Mouse (Mus musculus) hematopoietic multipotent progenitor cell, adult 10-12 weeks (in vitro differentiated cells): Measurements from ENCODE around the gene Trnp1. TPM values are rescaled to one million over a fixed set of nuclear protein-coding genes. Genes with fewer than 3 reads are reported as not detected.

Experiments used
- polyA plus RNA-seq: library from polyadenylated mRNA; stranded (reverse); fragments of >175 nt; gene quantifications from 2 replicates; pipeline ENCODE4 v1.2.3, GENCODE M21; 2012; ENCODE audit warnings: low replicate concordance

The Trnp1 gene
- polyA plus RNA-seq = 0.47 and 0.98 TPM in 2 replicates

GRCm38 (mm10) chr4:133498160-133498724 lies at the start of gene Trnp1:
Trnp1 (minus strand) TSS chr4:133498550.

GRCm38 (mm10) chr4:133545272-133546231 lies 47.2 kb upstream of the Trnp1 start, which contains the start of gene Nudc:
Nudc (minus strand) TSS chr4:133545996.

GRCm38 (mm10) chr4:133518601-133519368 lies 20.4 kb upstream of the Trnp1 start, which contains the start of gene Kdf1:
Kdf1 (plus strand) TSS chr4:133518963.

GRCm38 (mm10) chr4:133479458-133480184 lies 18.7 kb downstream of the Trnp1 start, which contains the start of gene Tent5b:
Tent5b (plus strand) TSS chr4:133480132.

Other genes starting within 250 kb of the Trnp1 start
- 16.5 and 58.4 TPM in 2 replicates for gene Sytl1, start 235.4 kb downstream of the Trnp1 start, polyA plus RNA-seq
- 18.4 and 22.8 TPM in 2 replicates for gene Tmem222, start 220.8 kb downstream of the Trnp1 start, polyA plus RNA-seq
- 95.6 and 151 TPM in 2 replicates for gene Wdtc1, start 145.1 kb downstream of the Trnp1 start, polyA plus RNA-seq
- 66.9 and 101 TPM in 2 replicates for gene Slc9a1, start 128.8 kb downstream of the Trnp1 start, polyA plus RNA-seq
- not detected in 2 replicates for gene Tent5b, start 18.4 kb downstream of the Trnp1 start, polyA plus RNA-seq
- 1.6 and 3.6 TPM in 2 replicates for gene Kdf1, start 20.4 kb upstream of the Trnp1 start, polyA plus RNA-seq
- gene Nudc, start 47.4 kb upstream of the Trnp1 start, polyA plus RNA-seq = 118 and 188 TPM in 2 replicates
- gene Nr0b2, start 54.8 kb upstream of the Trnp1 start, polyA plus RNA-seq = 0.86 TPM in 1 of 2 replicates, not detected in the other
- gene Gpatch3, start 76.2 kb upstream of the Trnp1 start, polyA plus RNA-seq = 9.5 and 14.4 TPM in 2 replicates
- gene Gpn2, start 85.8 kb upstream of the Trnp1 start, polyA plus RNA-seq = 40.9 and 72.5 TPM in 2 replicates
- gene Sfn, start 103.6 kb upstream of the Trnp1 start, polyA plus RNA-seq = 39.4 and 51.3 TPM in 2 replicates
- gene Zdhhc18, start 151.6 kb upstream of the Trnp1 start, polyA plus RNA-seq = 264 and 405 TPM in 2 replicates
- gene Pigv, start 174.1 kb upstream of the Trnp1 start, polyA plus RNA-seq = 28.7 and 42.9 TPM in 2 replicates